Mouse (Mus musculus) fibroblast of lung, adult 2 months (primary cell): ENCODE data around the gene Slc16a8.
"Not testable (repeated sequence)": the region's sequence is repeated elsewhere in the genome, so short reads cannot be mapped to it uniquely, and the experiment has no call there.

Experiments used
- DNase-seq: peaks from one replicate; pipeline ENCODE4 v3.0.0-alpha.2; 2011; ENCODE audit warnings: low read depth

Slc16a8 gene

GRCm38 (mm10) chr15:79262786-79263309 is 8.3 kb upstream of the Slc16a8 start:
- no peak for DNase-seq

- no peak for DNase-seq
Observed at GRCm38 (mm10) chr15:79262375-79262774, 7.8 kb upstream of the Slc16a8 start.

- no peak for DNase-seq
Observed at GRCm38 (mm10) chr15:79261757-79262156, 7.2 kb upstream of the Slc16a8 start.

GRCm38 (mm10) chr15:79261095-79261725 is 6.6 kb upstream of the Slc16a8 start:
- no peak for DNase-seq

GRCm38 (mm10) chr15:79258521-79258920 is 4.0 kb upstream of the Slc16a8 start:
- DNase-seq, result no peak

- no peak for DNase-seq
Observed at GRCm38 (mm10) chr15:79252580-79252979, 2.0 kb downstream of the Slc16a8 start.

GRCm38 (mm10) chr15:79251781-79252491 is 2.6 kb downstream of the Slc16a8 start:
- no peak for DNase-seq

- DNase-seq, result no peak
Observed at GRCm38 (mm10) chr15:79251168-79251567, 3.4 kb downstream of the Slc16a8 start.

GRCm38 (mm10) chr15:79250236-79250635 is 4.3 kb downstream of the Slc16a8 start:
- no peak for DNase-seq

- DNase-seq, result no peak
Observed at GRCm38 (mm10) chr15:79245321-79245720, 9.2 kb downstream of the Slc16a8 start.

GRCm38 (mm10) chr15:79244071-79244893 is 10.3 kb downstream of the Slc16a8 start:
- DNase-seq, result no peak

GRCm38 (mm10) chr15:79243234-79244042 is 11.1 kb downstream of the Slc16a8 start:
- peak; percentile 82 for DNase-seq

GRCm38 (mm10) chr15:79242574-79243233 is 11.9 kb downstream of the Slc16a8 start:
- DNase-seq, result no peak

- no peak for DNase-seq
Observed at GRCm38 (mm10) chr15:79238036-79238435, 16.5 kb downstream of the Slc16a8 start.

GRCm38 (mm10) chr15:79235268-79235667 is 19.3 kb downstream of the Slc16a8 start:
- DNase-seq, result no peak

GRCm38 (mm10) chr15:79229058-79229821 is 25.3 kb downstream of the Slc16a8 start, which contains the start of the genes Pick1 and Gm49486:
TSS of gene Pick1 (plus strand) at chr15:79229173.
TSS of gene Gm49486 (plus strand) at chr15:79229391.
- peak; percentile 60 for DNase-seq

GRCm38 (mm10) chr15:79225780-79226179 is 28.8 kb downstream of the Slc16a8 start:
- DNase-seq, result not testable (repeated sequence)

GRCm38 (mm10) chr15:79224685-79225084 is 29.9 kb downstream of the Slc16a8 start:
- peak; percentile 41 for DNase-seq

- no peak for DNase-seq
Observed at GRCm38 (mm10) chr15:79223641-79224040, 30.9 kb downstream of the Slc16a8 start.

- DNase-seq, result no peak
Observed at GRCm38 (mm10) chr15:79219572-79219971, 35.0 kb downstream of the Slc16a8 start.
